Mouse (Mus musculus) heart, adult 2 months (tissue): ENCODE measurements around the gene Msantd1. TPM values are rescaled to one million over a fixed set of nuclear protein-coding genes. Genes with fewer than 3 reads are reported as not detected.

Source experiments
- DNase-seq, 2 experiments: peaks; one replicate each; pipeline ENCODE4 v3.0.0; 2021
- H3K27ac ChIP-seq: fragments of 200-600 bp; 2 replicates; pipeline ENCODE4 v1.8.1; 2022
- H3K27me3 ChIP-seq: fragments of 200-500 bp; 2 replicates; pipeline ENCODE4 v1.6.1; 2012; ENCODE audit warnings: mild to moderate bottlenecking, low read length, inconsistent platforms, mixed read lengths; ENCODE audit not compliant: control insufficient read depth, insufficient read depth
- H3K36me3 ChIP-seq: fragments of 200-500 bp; 2 replicates; pipeline ENCODE4 v1.6.1; 2012; ENCODE audit warnings: low read length, inconsistent platforms; ENCODE audit not compliant: control insufficient read depth, insufficient read depth
- H3K4me1 ChIP-seq: fragments of 200-500 bp; 2 replicates; pipeline ENCODE4 v1.6.1; 2011; ENCODE audit warnings: low read length; ENCODE audit not compliant: control insufficient read depth, insufficient read depth
- H3K4me3 ChIP-seq: fragments of 200-600 bp; 2 replicates; pipeline ENCODE4 v1.8.1; 2022
- H3K79me2 ChIP-seq: fragments of 200-500 bp; replicated peaks from 2 replicates; pipeline ENCODE4 v1.6.1; 2012; ENCODE audit warnings: mild to moderate bottlenecking, inconsistent platforms, low read length, moderate library complexity, mixed read lengths; ENCODE audit not compliant: control insufficient read depth, insufficient read depth
- H3K9ac ChIP-seq: fragments of 200-500 bp; 2 replicates; pipeline ENCODE4 v1.6.1; 2012; ENCODE audit warnings: low read depth, mild to moderate bottlenecking, control low read depth, inconsistent platforms, low read length, mixed read lengths
- CTCF ChIP-seq: fragments of 200-600 bp; IDR thresholded peaks from 2 replicates; pipeline ENCODE4 v1.8.1; 2022; ENCODE audit warnings: antibody characterized with exemption, mild to moderate bottlenecking, moderate library complexity
- EP300 ChIP-seq: fragments of 200-500 bp; IDR thresholded peaks from 2 replicates; pipeline ENCODE4 v1.6.1; 2011; ENCODE audit warnings: low read depth, low read length, control low read depth; ENCODE audit not compliant: insufficient read depth
- POLR2A ChIP-seq: fragments of 200-500 bp; IDR thresholded peaks from 2 replicates; pipeline ENCODE4 v1.6.1; 2011; ENCODE audit warnings: mild to moderate bottlenecking, low read depth, low read length, control low read depth; ENCODE audit not compliant: insufficient read depth
- WGBS: fragments of 180-500 bp; shearing (Covaris S2); methylation state at CpG from one replicate; pipeline ENCODE4 v1.1.7; 2018; 5-methylcytosine and 5-hydroxymethylcytosine counted together
- intact Hi-C: fragments of 180-260 bp; cut with DNase I; formaldehyde crosslinking; loops from one replicate; pipeline ENCODE4 v1.15.1; 2025
- polyA plus RNA-seq: library from polyadenylated mRNA; depleted of rRNA; stranded (reverse); fragments of >200 nt; gene quantifications from 2 replicates; pipeline ENCODE4 v1.2.3, GENCODE M21; 2012
- total RNA-seq, 2 experiments: library from RNA; stranded (reverse); gene quantifications; 2 replicates each; pipeline ENCODE4 v1.2.3; 2021

Gene Msantd1
- total and polyA plus RNA-seq, 3 experiments: 0.66 to 0.96 TPM; not detected in 1

DNA sequence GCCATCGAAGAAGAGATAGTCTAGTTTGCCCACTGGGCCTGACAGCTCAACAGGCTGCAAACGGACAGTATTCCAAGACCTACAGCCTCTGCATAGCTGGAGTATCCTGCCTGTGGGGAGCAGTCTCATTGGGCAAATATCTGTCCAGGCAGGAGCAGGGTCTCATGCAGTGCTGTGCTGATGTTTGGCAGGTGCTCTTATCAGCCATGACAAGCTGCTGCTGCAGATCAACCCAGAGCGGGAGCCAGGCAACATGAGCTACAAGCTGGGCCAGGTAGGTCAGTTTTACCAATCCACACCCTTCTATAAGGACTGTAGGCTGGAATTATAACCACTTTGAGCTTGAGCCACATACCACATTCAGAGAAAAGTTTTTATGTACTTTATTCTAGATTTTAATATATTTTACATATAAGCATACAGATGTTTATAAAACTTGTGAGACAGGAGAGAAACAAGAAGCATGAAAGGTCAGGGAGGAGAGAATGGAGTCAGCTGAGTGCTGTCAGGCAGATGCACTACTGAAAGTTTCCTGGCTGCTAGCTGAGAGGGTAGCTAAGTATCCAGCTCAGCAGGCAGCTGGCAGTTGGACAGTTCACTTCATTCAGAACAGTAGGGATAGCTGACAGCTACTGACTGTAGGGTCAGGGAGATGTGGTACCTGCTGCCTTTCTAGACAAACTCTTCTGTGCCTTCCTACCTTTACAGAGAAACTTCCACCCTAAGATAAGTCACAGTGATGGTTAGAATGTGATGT, 10.9 kb upstream of the Msantd1 start:
- intact Hi-C loops: no loop called here
- H3K4me3 ChIP-seq: no peak overlapping the region
- H3K36me3 ChIP-seq: no peaks in the 10 kb centered on the region
- no peak for DNase-seq
- no peak overlapping the region for H3K9ac ChIP-seq
- TF ChIP-seq CTCF: no peak
- no peak for TF ChIP-seq POLR2A
- TF ChIP-seq EP300: no peak
- H3K27ac ChIP-seq: no peak overlapping the region
- no peaks in the 10 kb centered on the region for H3K4me1 ChIP-seq
- H3K27me3 ChIP-seq: no peaks in the 10 kb centered on the region
- H3K79me2 ChIP-seq: no peaks in the 10 kb centered on the region
- 64% methylated on average over 3 of the region's 3 CpGs for WGBS

DNA sequence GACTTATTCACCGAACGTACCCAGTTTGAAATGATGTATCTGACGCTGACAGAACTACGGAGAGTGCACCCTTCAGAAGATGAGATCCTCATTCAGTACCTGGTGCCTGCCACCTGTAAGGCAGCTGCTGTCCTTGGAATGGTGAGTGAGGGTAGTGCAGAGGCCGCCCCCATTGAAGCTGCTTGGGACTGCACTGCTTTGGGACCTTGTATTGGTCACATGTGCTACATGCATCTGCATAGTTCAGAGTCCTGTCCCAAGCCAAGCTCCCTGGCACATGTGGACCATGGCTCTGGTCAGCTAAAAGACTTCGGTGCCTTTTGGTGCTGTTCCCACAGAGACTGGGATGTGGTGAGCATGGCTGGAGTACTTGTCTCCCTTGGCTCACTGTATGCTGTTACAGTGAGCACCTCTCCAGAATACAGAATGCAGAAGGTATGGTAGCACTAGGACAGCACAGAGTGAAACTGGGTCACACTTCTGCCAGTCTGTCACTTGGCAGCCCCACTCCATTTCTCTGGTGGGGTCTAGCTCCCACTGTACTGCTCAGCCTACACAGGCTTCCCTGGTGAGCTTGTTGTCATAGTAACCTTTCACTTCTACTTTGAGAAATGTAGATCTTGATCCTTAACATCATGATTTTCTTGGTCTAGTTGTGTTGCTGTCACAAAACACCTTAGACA, 7.9 kb upstream of the Msantd1 start:
- no peak for TF ChIP-seq POLR2A
- TF ChIP-seq CTCF: no peak
- no peak for TF ChIP-seq EP300
- no peak for DNase-seq
- Histone ChIP-seq H3K27me3 (no peaks in the 10 kb centered on the region), H3K4me1 (no peaks in the 10 kb centered on the region), H3K9ac (no peak overlapping the region), H3K36me3 (no peaks in the 10 kb centered on the region), H3K79me2 (no peaks in the 10 kb centered on the region), H3K27ac (no peak overlapping the region), H3K4me3 (no peak overlapping the region)
- intact Hi-C loops: no loop called here
- WGBS: 97% methylated on average over 6 of the region's 6 CpGs

DNA sequence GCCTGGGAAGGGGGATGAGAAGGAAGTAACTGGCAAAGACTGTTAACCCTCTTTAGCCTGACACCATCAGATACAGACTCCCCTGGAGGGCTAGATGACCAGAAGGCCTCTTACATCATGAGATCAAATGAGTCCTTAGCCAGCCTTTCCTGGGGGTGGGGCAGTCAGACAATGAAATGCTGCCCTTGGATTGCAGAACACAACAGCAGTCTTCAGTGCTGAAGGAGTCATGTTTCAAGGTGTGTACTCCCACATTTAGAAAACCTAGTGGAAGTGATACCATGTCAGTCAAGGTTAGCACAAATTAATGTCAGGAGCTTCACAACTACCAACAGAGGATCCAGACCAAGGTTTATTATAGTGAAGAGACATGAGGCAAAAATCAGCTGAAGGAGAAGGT, 5.4 kb upstream of the Msantd1 start:
- H3K36me3 ChIP-seq: no peaks in the 10 kb centered on the region
- H3K27ac ChIP-seq: no peak overlapping the region
- no peaks in the 10 kb centered on the region for H3K4me1 ChIP-seq
- no peak overlapping the region for H3K4me3 ChIP-seq
- DNase-seq: no peak
- intact Hi-C loops: no loop called here
- no peaks in the 10 kb centered on the region for H3K27me3 ChIP-seq
- TF ChIP-seq POLR2A: no peak
- no peak for TF ChIP-seq EP300
- no peak for TF ChIP-seq CTCF
- no peak overlapping the region for H3K9ac ChIP-seq
- no peaks in the 10 kb centered on the region for H3K79me2 ChIP-seq

DNA sequence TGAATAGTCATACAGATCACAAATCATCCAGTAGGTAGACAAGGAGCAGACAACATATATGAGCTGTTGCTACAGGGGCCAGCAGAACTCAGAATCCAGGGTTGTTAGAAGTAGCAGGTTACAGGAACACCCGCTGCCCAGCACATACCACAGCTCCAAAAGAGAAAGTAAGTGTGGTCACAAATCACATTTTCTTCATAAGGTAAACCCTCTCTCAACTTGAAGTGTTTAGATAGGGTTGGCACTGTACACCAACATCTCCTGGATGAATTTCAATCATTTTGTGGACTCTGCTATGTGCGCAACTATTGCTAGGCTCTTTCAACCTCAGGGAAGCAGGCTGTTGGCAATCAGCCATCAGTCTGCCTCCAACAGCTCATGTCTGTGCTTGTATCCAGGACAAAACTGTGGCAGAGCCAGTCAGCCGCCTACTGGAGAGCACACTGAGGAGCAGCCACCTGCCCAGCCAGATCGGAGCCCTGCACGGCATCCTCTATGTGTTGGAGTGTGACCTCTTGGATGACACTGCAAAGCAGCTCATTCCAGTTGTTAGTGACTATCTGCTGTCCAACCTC, 4.9 kb upstream of the Msantd1 start:
- WGBS: 73% methylated on average over 5 of the region's 5 CpGs
- H3K79me2 ChIP-seq: no peaks in the 10 kb centered on the region
- TF ChIP-seq EP300: no peak
- TF ChIP-seq CTCF: peak; percentile 61
- no peak overlapping the region for H3K27ac ChIP-seq
- no peaks in the 10 kb centered on the region for H3K4me1 ChIP-seq
- H3K27me3 ChIP-seq: no peaks in the 10 kb centered on the region
- peak in 1 of 2 experiments; percentile 57 for DNase-seq
- H3K36me3 ChIP-seq: no peaks in the 10 kb centered on the region
- intact Hi-C loops: no loop called here
- H3K9ac ChIP-seq: no peak overlapping the region
- no peak overlapping the region for H3K4me3 ChIP-seq

DNA sequence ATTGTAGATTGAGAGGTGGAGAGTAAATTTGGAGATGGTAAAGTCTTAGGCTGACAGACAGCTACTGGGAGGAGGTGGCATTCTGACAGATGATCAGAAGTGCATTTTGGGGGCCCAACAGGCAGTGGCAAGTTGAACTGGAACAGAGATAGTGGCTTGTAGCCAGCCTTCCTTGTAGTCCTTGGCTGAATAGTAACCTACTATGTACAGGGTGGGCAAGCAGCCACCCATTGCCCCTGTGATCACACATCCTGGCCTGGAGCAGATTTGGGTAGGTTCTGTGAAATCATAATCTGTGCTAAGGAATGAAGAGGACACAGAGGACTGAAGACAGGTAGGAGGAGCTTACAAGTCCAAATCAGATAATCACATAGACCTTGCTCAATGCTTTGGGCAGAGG, 3.4 kb upstream of the Msantd1 start:
- TF ChIP-seq EP300: no peak
- no peaks in the 10 kb centered on the region for H3K36me3 ChIP-seq
- no peaks in the 10 kb centered on the region for H3K4me1 ChIP-seq
- no peak overlapping the region for H3K9ac ChIP-seq
- intact Hi-C loops: no loop called here
- H3K4me3 ChIP-seq: no peak overlapping the region
- H3K27ac ChIP-seq: no peak overlapping the region
- DNase-seq: no peak
- H3K79me2 ChIP-seq: no peaks in the 10 kb centered on the region
- H3K27me3 ChIP-seq: no peaks in the 10 kb centered on the region

DNA sequence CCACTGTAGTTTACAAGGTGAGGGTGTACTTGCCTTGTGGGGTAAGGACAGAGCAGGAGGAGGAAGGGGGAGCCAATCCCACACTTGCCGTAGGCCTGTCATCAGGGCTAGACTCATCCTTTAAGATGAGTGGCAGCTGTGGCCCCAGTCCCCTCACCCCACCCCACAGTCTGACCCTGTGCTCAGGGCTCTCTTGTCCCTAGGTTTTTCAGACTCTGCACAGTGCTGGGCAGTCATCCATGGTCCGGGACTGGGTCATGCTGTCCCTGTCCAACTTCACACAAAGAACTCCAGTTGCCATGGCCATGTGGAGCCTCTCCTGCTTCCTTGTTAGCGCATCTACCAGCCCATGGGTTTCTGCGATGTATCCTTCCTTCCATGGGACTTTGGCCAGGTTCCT, 582 bp upstream of the Msantd1 start:
- no peaks in the 10 kb centered on the region for H3K27me3 ChIP-seq
- DNase-seq: no peak
- no peak overlapping the region for H3K27ac ChIP-seq
- intact Hi-C loops: no loop called here
- H3K4me1 ChIP-seq: no peaks in the 10 kb centered on the region
- H3K4me3 ChIP-seq: no peak overlapping the region
- H3K9ac ChIP-seq: no peak overlapping the region
- H3K79me2 ChIP-seq: no peaks in the 10 kb centered on the region
- H3K36me3 ChIP-seq: no peaks in the 10 kb centered on the region
- WGBS: 89% methylated on average over 4 of the region's 4 CpGs
- no peak for TF ChIP-seq POLR2A
